15 mouse cellular contexts compared by ENCODE assay signal in the genomic region with DNA sequence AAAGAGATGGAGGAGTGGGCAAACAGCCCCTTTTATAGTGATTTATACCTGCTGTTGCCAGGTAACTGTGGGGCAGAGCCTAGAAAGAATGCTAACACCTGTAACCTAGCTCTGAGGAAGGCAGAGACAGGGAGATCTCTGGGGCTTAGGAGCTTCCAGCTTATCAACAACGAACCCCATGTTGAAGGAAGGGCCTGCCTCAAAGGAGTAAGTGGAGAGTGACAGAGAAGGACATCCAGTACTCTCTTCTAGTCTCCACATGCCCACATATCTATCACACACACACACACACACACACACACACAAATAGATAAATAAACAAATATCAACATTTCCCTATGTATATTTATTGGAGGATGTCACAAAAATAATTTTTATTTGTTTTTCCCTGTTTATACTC.
"Had no signal": no experiment of that assay in that cellular context is flagged by ENCODE, and none has a peak within 500 bp of the region (broad histone marks: within the 10 kb centered on the region; RNA-seq: fewer than 3 reads in every experiment).

No protein-coding gene starts in this region.

- H3K9me3 ChIP-seq: limb, embryonic 13.5 days; midbrain, embryonic 12.5 days; midbrain, embryonic 15.5 days; neural tube, embryonic 12.5 days; neural tube, embryonic 15.5 days had no signal

- H3K4me3 ChIP-seq: limb, embryonic 13.5 days; midbrain, embryonic 12.5 days; midbrain, embryonic 15.5 days; neural tube, embryonic 12.5 days; neural tube, embryonic 15.5 days had no signal

- H3K27ac ChIP-seq: limb, embryonic 13.5 days; midbrain, embryonic 12.5 days; midbrain, embryonic 15.5 days; neural tube, embryonic 12.5 days; neural tube, embryonic 15.5 days had no signal

- H3K27me3 ChIP-seq: limb, embryonic 13.5 days; midbrain, embryonic 12.5 days; midbrain, embryonic 15.5 days; neural tube, embryonic 12.5 days; neural tube, embryonic 15.5 days had no signal

- H3K9ac ChIP-seq: limb, embryonic 13.5 days; lung, embryonic 14.5 days; midbrain, embryonic 12.5 days; midbrain, embryonic 15.5 days; neural tube, embryonic 12.5 days; neural tube, embryonic 15.5 days had no signal

- ATAC-seq: intestine, embryonic 16.5 days; lung, postnatal 0 days; midbrain, embryonic 15.5 days had no signal

- H3K4me2 ChIP-seq: limb, embryonic 13.5 days; lung, embryonic 14.5 days; midbrain, embryonic 12.5 days; midbrain, embryonic 15.5 days; neural tube, embryonic 12.5 days; neural tube, embryonic 15.5 days had no signal

- H3K36me3 ChIP-seq: limb, embryonic 13.5 days; midbrain, embryonic 12.5 days; midbrain, embryonic 15.5 days; neural tube, embryonic 12.5 days; neural tube, embryonic 15.5 days had no signal

- DNase-seq: kidney, adult 18-20 months; kidney, adult 9 months; kidney, postnatal 14 days; kidney, postnatal 4 days; left cerebral cortex, postnatal 4 days; lung, embryonic 14.5 days; retina, postnatal 1 day; thymus, postnatal 36 days had no signal

- H3K4me1 ChIP-seq: midbrain, embryonic 12.5 days; midbrain, embryonic 15.5 days; neural tube, embryonic 12.5 days; neural tube, embryonic 15.5 days had no signal
